Mouse (Mus musculus) forebrain, embryonic 14.5 days (tissue): ENCODE results near the gene Ccdc92. TPM values are rescaled to one million over a fixed set of nuclear protein-coding genes. Genes with fewer than 3 reads are reported as not detected.

Source experiments
- ATAC-seq: fragments of 200-750 bp; cut with Nextera tagmentation; 2 replicates; pipeline ENCODE4 v1.8.0; 2017; ENCODE audit warnings: mild to moderate bottlenecking, moderate library complexity
- DNase-seq: peaks from one replicate; pipeline ENCODE4 v3.0.0-alpha.2; 2015; ENCODE audit warnings: low spot score
- H3K27ac ChIP-seq: fragments of 300-500 bp; sonication (generic); 2 replicates; pipeline ENCODE4 v1.5.1; 2014; ENCODE audit warnings: low read depth, mild to moderate bottlenecking, control low read depth, low read length, moderate library complexity
- H3K27me3 ChIP-seq: fragments of 300-500 bp; sonication (generic); replicated peaks from 2 replicates; pipeline ENCODE4 v1.6.1; 2014; ENCODE audit warnings: low read length, control low read depth, mixed read lengths; ENCODE audit not compliant: control insufficient read depth, insufficient read depth
- H3K36me3 ChIP-seq: fragments of 300-500 bp; sonication (generic); 2 replicates; pipeline ENCODE4 v1.6.1; 2014; ENCODE audit warnings: low read length, control low read depth; ENCODE audit not compliant: control insufficient read depth, insufficient read depth
- H3K4me1 ChIP-seq: fragments of 300-500 bp; sonication (generic); 2 replicates; pipeline ENCODE4 v1.6.1; 2014; ENCODE audit warnings: antibody characterized with exemption, low read length, control low read depth; ENCODE audit not compliant: control insufficient read depth, insufficient read depth
- H3K4me2 ChIP-seq: fragments of 300-500 bp; sonication (generic); 2 replicates; pipeline ENCODE4 v1.6.1; 2014; ENCODE audit warnings: mild to moderate bottlenecking, control low read depth, low read length
- H3K4me3 ChIP-seq: fragments of 300-500 bp; sonication (generic); 2 replicates; pipeline ENCODE4 v1.5.1; 2014; ENCODE audit warnings: low read depth, low read length, control low read depth
- H3K9ac ChIP-seq: fragments of 300-500 bp; sonication (generic); 2 replicates; pipeline ENCODE4 v1.6.1; 2014; ENCODE audit warnings: mild to moderate bottlenecking, low read length, control low read depth, moderate library complexity
- H3K9me3 ChIP-seq: fragments of 300-500 bp; sonication (generic); replicated peaks from 2 replicates; pipeline ENCODE4 v1.6.1; 2016; ENCODE audit warnings: low read length, control low read depth, mixed read lengths; ENCODE audit not compliant: control insufficient read depth
- WGBS: fragments of 180-500 bp; shearing (Covaris S2); extraction: QIAGEN DNeasy Blood & Tissue Kit; methylation state at CpG from one replicate; pipeline ENCODE4 v1.1.7; 2014; 5-methylcytosine and 5-hydroxymethylcytosine counted together
- polyA plus RNA-seq: library from polyadenylated mRNA; unstranded; fragments of >200 nt; fragmentation: Nextera tagmentation; extraction: Ambion mirVana; gene quantifications from 2 replicates; pipeline ENCODE4 v1.2.1, GENCODE M21; 2014

Gene Ccdc92
- polyA plus RNA-seq, 1 experiment from 2014 or later: 23.6 TPM

DNA sequence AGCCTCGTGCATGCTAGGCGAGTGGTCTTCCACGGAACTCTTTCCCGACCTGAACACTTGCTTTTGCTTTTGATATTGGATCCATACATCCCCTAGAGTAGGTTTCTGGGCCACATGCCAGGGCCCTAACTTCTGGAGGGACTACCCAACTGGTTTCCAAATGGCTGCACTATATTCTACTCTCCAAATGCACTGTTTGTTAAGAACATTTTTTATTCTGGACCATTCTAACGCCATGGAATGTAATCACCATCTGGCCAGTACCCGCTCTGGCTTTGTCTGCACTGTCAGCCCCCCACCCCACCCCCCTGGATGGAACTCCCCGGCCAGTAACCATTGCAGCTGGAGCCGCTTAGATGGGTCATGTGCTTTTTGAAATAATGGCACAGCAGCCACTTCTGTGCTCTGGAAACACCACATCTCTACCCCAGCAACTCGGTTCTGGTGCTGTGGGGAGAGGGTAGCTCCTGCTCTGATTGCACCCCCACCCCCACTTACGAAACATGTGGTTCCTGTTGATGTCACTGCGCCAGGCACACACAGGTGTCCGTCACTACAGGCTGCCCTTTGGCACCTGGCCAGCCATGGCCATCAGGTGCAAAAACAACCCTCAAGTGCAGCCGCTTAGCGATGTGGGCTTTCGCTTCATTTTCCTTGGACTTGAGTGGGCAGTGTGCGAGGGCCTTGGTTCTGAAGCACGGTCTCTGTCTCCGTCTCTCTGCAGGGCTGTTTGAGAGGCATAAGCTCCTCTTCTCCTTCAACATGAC lies 39.9 kb downstream of the Ccdc92 start:
- Histone ChIP-seq H3K27ac (no peak overlapping the region), H3K36me3 (no peaks in the 10 kb centered on the region), H3K4me1 (no peaks in the 10 kb centered on the region), H3K4me3 (no peak overlapping the region), H3K9ac (no peak overlapping the region), H3K4me2 (no peak overlapping the region), H3K27me3 (no peaks in the 10 kb centered on the region), H3K9me3 (no peaks in the 10 kb centered on the region)
- DNase-seq: no peak
- WGBS: 81% methylated on average over 18 of the region's 18 CpGs
- ATAC-seq: no peak

DNA sequence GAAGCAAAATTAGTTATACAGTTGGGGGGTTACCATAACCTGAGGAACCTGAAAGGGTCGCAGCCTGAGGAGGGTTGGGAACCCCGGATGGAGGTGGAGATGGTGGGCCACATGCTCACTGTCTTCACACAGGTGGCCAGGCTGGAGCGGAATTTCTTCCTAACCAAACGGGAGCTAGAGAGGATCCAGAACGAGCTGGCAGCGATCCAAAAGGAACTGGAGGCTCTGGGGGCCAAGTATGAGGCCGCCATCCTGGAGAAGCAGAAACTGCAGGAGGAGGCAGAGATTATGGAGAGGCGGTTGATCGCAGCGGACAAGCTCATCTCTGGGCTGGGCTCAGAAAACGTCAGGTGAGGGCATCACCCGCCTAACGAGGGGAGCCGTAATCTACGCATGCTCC lies 45.2 kb downstream of the Ccdc92 start:
- no peak overlapping the region for H3K27ac ChIP-seq
- H3K9me3 ChIP-seq: no peaks in the 10 kb centered on the region
- H3K4me1 ChIP-seq: no peaks in the 10 kb centered on the region
- DNase-seq (no peak), ATAC-seq (no peak)
- no peaks in the 10 kb centered on the region for H3K36me3 ChIP-seq
- H3K4me2 ChIP-seq: no peak overlapping the region
- no peaks in the 10 kb centered on the region for H3K27me3 ChIP-seq
- 82% methylated on average over 15 of the region's 15 CpGs for WGBS
- H3K9ac ChIP-seq: no peak overlapping the region
- H3K4me3 ChIP-seq: no peak overlapping the region

DNA sequence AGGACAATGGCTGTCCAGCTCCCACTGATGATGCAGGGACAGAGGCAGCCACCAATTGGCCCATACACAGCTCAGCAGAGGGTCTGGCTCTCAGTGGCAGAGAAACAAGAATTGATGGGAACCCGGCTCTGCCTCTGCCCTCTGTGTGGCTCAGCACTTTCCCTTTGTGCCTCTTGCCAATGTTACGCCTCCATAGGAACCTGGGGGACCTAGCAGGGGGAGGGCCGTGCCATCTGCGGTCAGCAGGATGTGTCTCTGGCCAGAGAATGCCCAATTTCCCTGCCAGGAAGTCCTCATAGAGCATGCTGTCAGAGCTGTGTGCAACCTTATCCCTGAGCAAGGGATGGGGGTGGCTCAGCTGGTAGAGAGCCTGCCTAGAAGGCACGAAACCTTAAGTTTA lies 47.4 kb downstream of the Ccdc92 start:
- ATAC-seq: no peak
- no peak overlapping the region for H3K4me2 ChIP-seq
- H3K36me3 ChIP-seq: no peaks in the 10 kb centered on the region
- no peak overlapping the region for H3K27ac ChIP-seq
- H3K4me3 ChIP-seq: no peak overlapping the region
- 69% methylated on average over 5 of the region's 5 CpGs for WGBS
- no peaks in the 10 kb centered on the region for H3K27me3 ChIP-seq
- DNase-seq: no peak
- no peaks in the 10 kb centered on the region for H3K4me1 ChIP-seq
- H3K9ac ChIP-seq: no peak overlapping the region
- H3K9me3 ChIP-seq: no peaks in the 10 kb centered on the region

DNA sequence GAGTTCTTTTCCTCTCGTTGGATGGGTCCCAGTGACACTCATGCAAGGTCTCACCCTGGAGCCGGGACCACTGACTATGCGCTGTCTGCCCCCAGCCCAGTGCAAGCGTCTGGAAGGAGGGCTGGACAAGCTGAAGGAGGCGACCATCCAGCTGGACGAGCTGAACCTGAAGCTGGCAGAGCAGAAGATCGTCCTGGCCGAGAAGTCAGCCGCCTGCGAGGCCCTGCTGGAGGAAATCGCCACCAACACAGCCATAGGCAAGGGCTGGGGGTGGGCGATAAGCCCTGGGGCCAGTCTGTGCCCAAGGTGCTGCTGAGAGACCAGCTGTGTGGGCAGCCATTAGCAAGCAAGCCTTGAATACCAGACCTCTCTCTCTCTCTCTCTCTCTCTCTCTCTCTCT lies 49.8 kb downstream of the Ccdc92 start:
- Histone ChIP-seq H3K27ac (no peak overlapping the region), H3K4me3 (no peak overlapping the region), H3K9ac (no peak overlapping the region), H3K4me2 (no peak overlapping the region), H3K9me3 (no peaks in the 10 kb centered on the region), H3K36me3 (no peaks in the 10 kb centered on the region), H3K4me1 (no peaks in the 10 kb centered on the region), H3K27me3 (no peaks in the 10 kb centered on the region)
- WGBS: 89% methylated on average over 12 of the region's 12 CpGs
- DNase-seq (no peak), ATAC-seq (no peak)

DNA sequence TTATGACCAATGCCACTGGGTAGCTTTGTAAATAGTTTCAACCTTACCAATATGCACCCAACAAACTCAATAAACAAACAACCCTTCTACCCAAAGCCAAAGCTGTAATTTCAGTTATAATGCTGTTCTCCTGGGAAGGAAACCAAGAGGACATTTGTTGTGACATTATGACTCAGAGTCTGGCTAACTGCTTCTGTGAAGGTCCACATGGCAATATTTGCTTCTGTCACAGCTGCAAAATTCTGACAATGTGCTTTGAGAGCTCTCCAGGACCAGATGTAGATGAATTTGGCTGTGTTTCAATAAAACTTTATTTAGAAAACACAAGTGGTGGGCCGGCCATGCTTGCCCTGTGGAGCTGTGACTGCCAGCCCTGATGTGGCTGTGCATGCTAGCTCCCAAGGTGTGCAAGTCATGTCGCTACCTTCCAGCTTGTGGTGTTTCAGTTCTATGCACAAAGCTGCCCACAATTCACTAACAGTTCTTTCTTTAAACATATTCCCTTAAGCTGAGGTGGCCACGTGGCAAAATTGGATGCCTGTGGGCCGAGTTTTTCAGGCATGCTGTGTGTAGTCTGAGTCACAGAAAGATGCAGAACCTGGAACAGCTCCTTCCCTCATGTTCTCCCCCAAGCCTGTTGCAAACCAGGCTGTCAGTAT lies 52.4 kb downstream of the Ccdc92 start:
- no peak overlapping the region for H3K9ac ChIP-seq
- no peaks in the 10 kb centered on the region for H3K9me3 ChIP-seq
- no peak overlapping the region for H3K4me3 ChIP-seq
- H3K36me3 ChIP-seq: no peaks in the 10 kb centered on the region
- ATAC-seq (no peak), DNase-seq (no peak)
- H3K4me2 ChIP-seq: no peak overlapping the region
- no peaks in the 10 kb centered on the region for H3K4me1 ChIP-seq
- H3K27ac ChIP-seq: no peak overlapping the region
- 82% methylated on average over 4 of the region's 4 CpGs for WGBS
- H3K27me3 ChIP-seq: no peaks in the 10 kb centered on the region

DNA sequence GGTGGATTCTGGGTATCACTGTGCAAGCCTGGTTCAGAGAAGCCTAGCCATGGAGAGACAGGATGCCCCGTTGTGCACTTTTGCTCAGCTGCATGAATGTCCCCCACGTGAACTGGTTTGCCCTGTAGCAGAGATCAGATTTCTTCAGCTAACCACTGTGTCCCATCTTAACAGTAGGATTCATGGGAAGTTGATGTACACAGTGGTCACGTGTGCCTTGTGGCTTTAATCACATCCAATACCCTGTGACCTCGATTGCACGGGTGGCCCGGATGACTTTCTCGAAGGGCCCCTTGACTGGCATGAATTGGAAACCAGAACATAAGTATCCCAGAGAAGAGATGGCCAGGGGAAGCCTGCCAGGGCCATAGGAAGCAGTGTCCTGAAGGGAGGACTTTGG lies 70.1 kb downstream of the Ccdc92 start:
- H3K27me3 ChIP-seq: no peaks in the 10 kb centered on the region
- no peak overlapping the region for H3K27ac ChIP-seq
- H3K36me3 ChIP-seq: no peaks in the 10 kb centered on the region
- H3K4me2 ChIP-seq: no peak overlapping the region
- 90% methylated on average over 7 of the region's 7 CpGs for WGBS
- no peak overlapping the region for H3K9ac ChIP-seq
- no peaks in the 10 kb centered on the region for H3K9me3 ChIP-seq
- ATAC-seq (no peak), DNase-seq (no peak)
- no peaks in the 10 kb centered on the region for H3K4me1 ChIP-seq
- no peak overlapping the region for H3K4me3 ChIP-seq

- Histone ChIP-seq H3K27ac (no peak overlapping the region), H3K4me1 (no peaks in the 10 kb centered on the region), H3K27me3 (no peaks in the 10 kb centered on the region), H3K36me3 (no peaks in the 10 kb centered on the region), H3K9me3 (no peaks in the 10 kb centered on the region), H3K4me3 (no peak overlapping the region), H3K4me2 (no peak overlapping the region), H3K9ac (no peak overlapping the region)
- no peak for ATAC-seq
- 83% methylated on average over 7 of the region's 7 CpGs for WGBS
- DNase-seq: no peak
Observed at GRCm38 (mm10) chr5:124785650-124786049, 76.6 kb downstream of the Ccdc92 start.

Other genes starting within 250 kb of the Ccdc92 start
- gene Atp6v0a2, start 233.8 kb downstream of the Ccdc92 start, polyA plus RNA-seq: 36.6 and 38.2 TPM in 2 replicates
- gene Dnah10, start 137.3 kb downstream of the Ccdc92 start, polyA plus RNA-seq: 0.09 and 0.22 TPM in 2 replicates
- gene Zfp664, start 267 bp upstream of the Ccdc92 start, polyA plus RNA-seq: 94.6 and 105 TPM in 2 replicates
- gene Rflna, start 140.8 kb upstream of the Ccdc92 start, polyA plus RNA-seq: 3.2 and 3.5 TPM in 2 replicates